Mouse (Mus musculus): ENCODE measurements around the gene Fam208a. TPM values are rescaled to one million over a fixed set of nuclear protein-coding genes. Genes with fewer than 3 reads are reported as not detected.

The Fam208a gene
- polyA plus RNA-seq, 1 experiment from 2014 or later: 17.3 TPM

DNA sequence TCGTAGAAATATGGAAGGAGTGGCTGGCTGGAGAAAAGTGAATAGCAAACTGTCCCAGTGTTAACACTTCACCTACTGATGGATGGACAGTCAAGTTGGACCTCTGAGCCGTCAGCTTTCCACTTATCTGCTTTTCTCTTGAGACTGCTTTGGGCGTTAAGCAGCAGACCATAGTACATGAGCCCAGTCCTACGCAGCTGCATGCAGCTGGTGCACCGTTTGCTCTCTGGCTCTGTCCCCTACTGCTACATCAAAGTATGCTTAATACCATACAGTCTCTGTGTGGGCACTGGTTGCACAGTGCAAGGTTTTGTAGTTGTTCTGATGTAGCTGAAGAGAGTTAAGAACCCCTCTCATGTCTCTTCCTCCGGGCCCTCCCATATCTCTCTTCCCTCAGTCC lies 28.1 kb upstream of the Fam208a start:
- no peak for ATAC-seq (ENCODE audit: low FRiP score, low read depth)
- H3K4me2 ChIP-seq (replicated peaks): no peak overlapping the region
- no peaks in the 10 kb centered on the region for H3K27me3 ChIP-seq
- H3K36me3 ChIP-seq: peaks cover 74% of the 10 kb centered on the region
- no peak overlapping the region for H3K4me3 ChIP-seq
- H3K9ac ChIP-seq: no peak overlapping the region
- H3K4me1 ChIP-seq: no peaks in the 10 kb centered on the region
- no peak overlapping the region for H3K27ac ChIP-seq
- WGBS: 81% methylated on average over 6 of the region's 6 CpGs
- H3K9me3 ChIP-seq: no peaks in the 10 kb centered on the region

DNA sequence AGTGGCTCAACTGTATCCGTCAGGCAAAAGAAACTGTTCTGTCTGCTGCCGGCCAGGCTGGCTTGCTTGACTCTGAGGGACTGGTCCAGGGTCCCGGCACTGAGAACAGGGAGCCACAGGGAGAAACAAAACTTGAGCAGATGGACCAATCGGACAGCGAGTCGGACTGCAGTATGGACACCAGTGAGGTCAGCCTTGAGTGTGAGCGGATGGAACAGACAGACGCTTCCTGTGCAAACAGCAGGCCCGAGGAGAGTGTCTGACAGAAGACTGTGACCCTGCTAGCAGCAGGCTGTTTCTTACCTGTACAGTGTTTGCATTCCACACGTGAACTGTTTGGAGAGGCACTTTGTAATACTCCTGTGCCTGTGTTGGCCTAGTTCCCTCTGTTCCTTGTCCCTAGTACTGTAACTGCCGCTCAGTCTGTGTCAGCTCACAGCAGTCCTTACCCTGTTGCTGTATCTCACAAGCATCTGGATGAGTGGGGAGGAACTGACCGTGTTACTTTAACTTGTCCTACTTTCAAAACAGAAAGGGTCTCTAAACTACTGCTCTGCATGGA lies 26.8 kb upstream of the Fam208a start:
- 85% methylated on average over 12 of the region's 12 CpGs for WGBS
- Histone ChIP-seq H3K27ac (no peak overlapping the region), H3K4me1 (no peaks in the 10 kb centered on the region), H3K4me2 (replicated peaks) (no peak overlapping the region), H3K27me3 (no peaks in the 10 kb centered on the region), H3K36me3 (peaks cover 66% of the 10 kb centered on the region), H3K4me3 (no peak overlapping the region), H3K9ac (no peak overlapping the region), H3K9me3 (no peaks in the 10 kb centered on the region)
- ATAC-seq (ENCODE audit: low FRiP score, low read depth): no peak

DNA sequence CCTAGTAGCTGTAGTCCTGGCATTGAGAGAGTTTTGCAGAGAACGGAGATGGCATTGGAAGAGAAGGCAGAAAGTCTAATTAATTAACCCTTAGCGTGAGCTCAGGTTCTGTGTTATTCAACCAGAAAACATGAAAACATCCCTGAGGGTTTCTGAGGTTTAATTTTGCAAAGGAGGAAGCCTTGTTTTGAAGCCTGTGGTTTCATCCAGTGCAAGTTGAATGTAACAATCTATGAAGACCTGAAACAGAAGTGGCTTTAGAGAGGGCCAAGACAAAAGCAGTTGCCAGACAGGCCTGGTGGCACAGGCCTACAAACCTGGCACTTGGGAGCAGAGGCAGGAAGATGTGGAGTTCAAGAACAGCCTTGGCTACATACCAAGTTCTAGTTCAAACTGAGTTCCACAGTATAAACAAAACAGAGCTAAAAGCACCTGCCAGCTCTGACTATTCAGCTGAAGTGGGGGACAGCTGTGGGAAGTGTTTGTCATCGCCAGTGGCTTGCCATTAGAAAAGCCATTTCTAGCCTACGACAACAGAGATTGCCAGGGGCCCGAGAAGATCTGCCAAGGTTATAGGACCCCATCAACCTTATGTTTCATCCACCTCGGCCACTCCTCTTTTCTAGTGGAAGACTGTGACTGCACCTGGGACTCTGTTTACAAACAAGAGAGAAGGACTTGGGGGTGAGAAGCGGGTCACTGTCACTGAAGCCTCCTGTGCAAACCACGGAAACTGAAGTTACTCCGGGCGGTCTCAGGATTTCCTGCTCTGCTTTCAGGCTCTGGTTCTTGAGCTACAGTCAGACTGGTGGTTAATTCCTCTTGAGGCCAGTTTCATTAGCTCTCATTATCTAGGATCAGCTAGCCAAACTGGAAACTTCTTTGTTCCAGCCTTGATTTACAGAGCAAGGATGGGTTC lies 26.0 kb upstream of the Fam208a start:
- no peaks in the 10 kb centered on the region for H3K9me3 ChIP-seq
- no peak overlapping the region for H3K4me2 ChIP-seq (replicated peaks)
- no peaks in the 10 kb centered on the region for H3K4me1 ChIP-seq
- no peaks in the 10 kb centered on the region for H3K27me3 ChIP-seq
- no peak for ATAC-seq (ENCODE audit: low FRiP score, low read depth)
- H3K36me3 ChIP-seq: peaks cover 59% of the 10 kb centered on the region
- no peak overlapping the region for H3K4me3 ChIP-seq
- WGBS: 80% methylated on average over 10 of the region's 10 CpGs
- H3K9ac ChIP-seq: no peak overlapping the region
- H3K27ac ChIP-seq: no peak overlapping the region

DNA sequence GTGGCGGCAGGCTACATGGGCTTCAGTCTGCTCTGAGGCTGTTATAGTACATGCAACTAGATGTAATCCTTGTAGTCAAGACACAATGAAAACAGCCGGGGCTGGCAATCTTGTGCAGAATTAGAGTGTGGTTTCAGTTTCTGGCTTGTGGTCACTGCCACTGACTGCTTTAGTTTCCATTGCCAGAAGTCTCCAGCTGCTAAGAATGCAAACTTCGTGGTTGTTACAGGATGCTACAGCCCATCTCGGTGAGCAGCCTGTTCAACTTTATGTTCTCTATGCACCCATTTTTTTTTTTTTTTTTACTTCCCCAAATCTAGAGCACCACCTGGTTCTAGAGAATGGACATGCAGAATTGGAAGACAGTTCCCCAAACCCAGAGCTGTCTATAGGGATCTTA lies 23.2 kb upstream of the Fam208a start:
- H3K9ac ChIP-seq: no peak overlapping the region
- no peak for ATAC-seq (ENCODE audit: low FRiP score, low read depth)
- no peak overlapping the region for H3K27ac ChIP-seq
- WGBS: 85% methylated on average over 4 of the region's 4 CpGs
- H3K4me1 ChIP-seq: no peaks in the 10 kb centered on the region
- peaks cover 31% of the 10 kb centered on the region for H3K36me3 ChIP-seq
- no peak overlapping the region for H3K4me3 ChIP-seq
- H3K4me2 ChIP-seq (replicated peaks): no peak overlapping the region
- no peaks in the 10 kb centered on the region for H3K27me3 ChIP-seq
- H3K9me3 ChIP-seq: 0 out of 2 replicates have a peak, but pooled peaks cover 9% of the 10 kb centered on the region

DNA sequence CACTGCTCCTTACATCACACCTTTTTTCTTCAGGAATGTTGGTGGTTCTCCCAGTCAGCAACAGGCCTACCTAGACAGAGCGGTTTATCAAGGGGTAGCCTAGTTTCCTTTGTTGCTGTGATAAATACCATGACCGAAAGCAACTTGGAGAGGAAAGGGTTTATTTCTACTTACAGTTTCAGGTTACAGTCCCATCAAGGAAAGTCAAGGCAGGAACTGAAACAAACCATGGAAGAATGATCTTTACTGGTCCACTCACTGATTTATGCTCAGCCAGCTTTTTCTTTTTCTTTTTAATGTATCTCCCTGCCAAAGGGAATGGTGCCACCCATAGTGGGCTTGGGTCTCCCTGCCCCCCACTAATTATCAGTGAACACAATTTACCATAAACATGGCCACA lies 22.7 kb upstream of the Fam208a start:
- ATAC-seq (ENCODE audit: low FRiP score, low read depth): no peak
- H3K27ac ChIP-seq: no peak overlapping the region
- 95% methylated on average over 2 of the region's 2 CpGs for WGBS
- H3K27me3 ChIP-seq: no peaks in the 10 kb centered on the region
- no peak overlapping the region for H3K4me3 ChIP-seq
- H3K9me3 ChIP-seq: 0 out of 2 replicates have a peak, but pooled peaks cover 9% of the 10 kb centered on the region
- H3K36me3 ChIP-seq: peaks cover 26% of the 10 kb centered on the region
- no peak overlapping the region for H3K4me2 ChIP-seq (replicated peaks)
- H3K9ac ChIP-seq: no peak overlapping the region
- H3K4me1 ChIP-seq: no peaks in the 10 kb centered on the region

DNA sequence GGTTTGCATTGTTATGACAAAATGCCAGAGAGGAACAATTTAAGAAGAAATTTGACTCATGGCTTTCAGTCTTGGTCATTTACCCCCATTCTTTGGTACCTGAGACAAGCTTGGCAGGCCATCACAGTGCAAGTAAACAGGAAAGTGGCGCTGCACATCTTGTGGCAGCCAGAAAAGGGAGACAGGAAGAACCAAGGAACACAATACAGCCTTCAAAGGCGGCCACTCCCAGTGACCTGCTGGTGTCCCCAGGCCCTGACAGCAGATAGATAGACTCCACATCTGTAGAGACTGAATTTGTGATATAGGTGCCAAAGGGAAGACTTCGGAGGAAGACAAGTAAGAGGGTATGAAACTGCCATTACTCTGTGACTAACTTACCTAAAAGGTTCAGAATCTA lies 20.4 kb upstream of the Fam208a start:
- H3K9me3 ChIP-seq: 0 out of 2 replicates have a peak, but pooled peaks cover 9% of the 10 kb centered on the region
- H3K27ac ChIP-seq: no peak overlapping the region
- ATAC-seq (ENCODE audit: low FRiP score, low read depth): no peak
- H3K4me1 ChIP-seq: 0 out of 2 replicates have a peak, but pooled peaks cover 3% of the 10 kb centered on the region
- H3K4me3 ChIP-seq: no peak overlapping the region
- no peak overlapping the region for H3K9ac ChIP-seq
- H3K36me3 ChIP-seq: peaks cover 10% of the 10 kb centered on the region
- H3K27me3 ChIP-seq: no peaks in the 10 kb centered on the region
- H3K4me2 ChIP-seq (replicated peaks): no peak overlapping the region
- WGBS: 92% methylated on average over 3 of the region's 3 CpGs

DNA sequence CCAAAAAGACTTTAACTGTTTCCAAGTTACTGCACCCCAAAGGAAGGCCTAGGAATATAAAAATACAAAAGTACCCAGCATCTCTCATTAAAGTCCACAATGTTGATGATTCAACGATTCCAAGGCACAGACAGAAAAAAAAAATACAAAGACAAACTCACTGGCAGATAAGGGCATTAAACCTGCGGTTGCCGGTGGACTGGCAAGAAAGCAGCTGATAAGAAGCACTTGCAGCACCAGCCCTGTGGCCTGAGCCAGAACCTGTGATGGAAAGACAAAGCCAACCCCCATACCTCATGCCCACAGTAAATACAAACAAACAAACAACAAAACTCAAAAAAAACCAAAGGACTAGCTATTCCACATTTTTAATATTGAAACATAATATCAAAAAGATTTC lies 19.0 kb upstream of the Fam208a start:
- H3K9me3 ChIP-seq: 0 out of 2 replicates have a peak, but pooled peaks cover 9% of the 10 kb centered on the region
- H3K4me2 ChIP-seq (replicated peaks): no peak overlapping the region
- 92% methylated on average over 3 of the region's 3 CpGs for WGBS
- H3K27ac ChIP-seq: no peak overlapping the region
- 0 out of 2 replicates have a peak, but pooled peaks cover 3% of the 10 kb centered on the region for H3K4me1 ChIP-seq
- no peak overlapping the region for H3K9ac ChIP-seq
- no peak for ATAC-seq (ENCODE audit: low FRiP score, low read depth)
- no peaks in the 10 kb centered on the region for H3K36me3 ChIP-seq
- H3K4me3 ChIP-seq: no peak overlapping the region
- no peaks in the 10 kb centered on the region for H3K27me3 ChIP-seq

DNA sequence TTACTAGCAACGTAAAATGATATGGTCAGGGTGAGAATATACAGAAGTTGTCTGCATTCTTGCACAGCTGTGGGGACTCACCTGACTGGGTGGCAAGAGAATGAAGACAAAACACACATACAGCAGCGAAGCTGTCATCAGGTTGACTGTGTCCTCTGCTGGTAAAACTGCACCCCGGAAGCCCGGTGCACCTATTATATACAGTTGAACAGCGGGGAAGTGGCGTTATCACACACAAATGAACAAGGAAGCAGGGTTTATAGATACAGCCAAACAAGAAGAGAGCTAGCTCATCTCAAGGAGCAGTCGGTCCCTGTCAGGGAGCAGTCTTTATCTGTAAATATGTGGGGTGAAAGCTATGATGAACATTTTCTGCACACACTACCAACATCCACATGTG lies 17.1 kb upstream of the Fam208a start:
- no peak overlapping the region for H3K4me3 ChIP-seq
- no peak overlapping the region for H3K9ac ChIP-seq
- 0 out of 2 replicates have a peak, but pooled peaks cover 9% of the 10 kb centered on the region for H3K9me3 ChIP-seq
- no peak overlapping the region for H3K4me2 ChIP-seq (replicated peaks)
- no peak for ATAC-seq (ENCODE audit: low FRiP score, low read depth)
- H3K27ac ChIP-seq: no peak overlapping the region
- H3K27me3 ChIP-seq: no peaks in the 10 kb centered on the region
- H3K36me3 ChIP-seq: no peaks in the 10 kb centered on the region
- 81% methylated on average over 7 of the region's 7 CpGs for WGBS
- 0 out of 2 replicates have a peak, but pooled peaks cover 3% of the 10 kb centered on the region for H3K4me1 ChIP-seq

DNA sequence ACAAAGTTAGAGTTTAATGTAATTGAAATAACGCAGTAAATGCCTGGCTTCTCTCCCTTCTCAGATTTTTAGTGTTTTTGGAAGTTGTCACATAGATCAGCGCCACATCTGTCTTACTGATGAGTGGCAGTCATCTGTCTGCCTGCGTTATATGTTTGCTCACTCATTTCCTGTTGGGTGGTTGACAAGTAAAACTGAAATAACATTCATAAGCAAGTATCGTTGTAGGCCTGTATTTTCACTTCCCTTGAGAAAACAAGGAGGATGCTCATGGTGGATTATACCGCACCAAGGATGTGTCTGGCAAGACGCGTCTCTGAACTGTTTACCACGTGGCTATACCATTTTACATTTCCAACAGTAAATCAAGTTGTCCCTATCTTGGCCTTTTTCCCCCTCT lies 15.9 kb upstream of the Fam208a start:
- Histone ChIP-seq H3K4me1 (0 out of 2 replicates have a peak, but pooled peaks cover 3% of the 10 kb centered on the region), H3K4me2 (replicated peaks) (no peak overlapping the region), H3K27me3 (no peaks in the 10 kb centered on the region), H3K4me3 (no peak overlapping the region), H3K27ac (no peak overlapping the region), H3K9me3 (0 out of 2 replicates have a peak, but pooled peaks cover 9% of the 10 kb centered on the region), H3K36me3 (no peaks in the 10 kb centered on the region), H3K9ac (no peak overlapping the region)
- 79% methylated on average over 8 of the region's 8 CpGs for WGBS
- no peak for ATAC-seq (ENCODE audit: low FRiP score, low read depth)

DNA sequence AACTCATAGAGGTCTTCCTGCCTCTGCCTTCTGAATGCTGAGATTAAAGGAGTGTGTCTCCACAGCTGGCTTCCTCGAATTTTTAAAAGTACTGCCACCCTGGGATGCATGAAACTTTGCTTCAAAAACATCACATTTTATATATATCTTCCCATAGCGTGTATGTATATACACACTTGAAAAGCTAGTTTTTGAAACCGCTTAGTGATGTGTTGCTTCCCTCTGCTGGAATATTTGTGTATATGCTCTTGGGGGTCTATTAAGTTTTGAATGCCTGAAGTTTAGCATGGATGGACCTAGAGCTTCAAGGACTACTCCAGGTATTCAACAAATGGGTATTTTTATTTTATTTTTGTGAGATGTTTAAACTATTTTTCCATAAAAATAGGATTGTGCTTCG lies 14.7 kb upstream of the Fam208a start:
- no peak overlapping the region for H3K4me2 ChIP-seq (replicated peaks)
- H3K9me3 ChIP-seq: 0 out of 2 replicates have a peak, but pooled peaks cover 9% of the 10 kb centered on the region
- no peak overlapping the region for H3K27ac ChIP-seq
- no peak for ATAC-seq (ENCODE audit: low FRiP score, low read depth)
- no peak overlapping the region for H3K4me3 ChIP-seq
- H3K4me1 ChIP-seq: 0 out of 2 replicates have a peak, but pooled peaks cover 3% of the 10 kb centered on the region
- no peaks in the 10 kb centered on the region for H3K36me3 ChIP-seq
- no peak overlapping the region for H3K9ac ChIP-seq
- 32% methylated on average over 4 of the region's 4 CpGs for WGBS
- H3K27me3 ChIP-seq: no peaks in the 10 kb centered on the region

DNA sequence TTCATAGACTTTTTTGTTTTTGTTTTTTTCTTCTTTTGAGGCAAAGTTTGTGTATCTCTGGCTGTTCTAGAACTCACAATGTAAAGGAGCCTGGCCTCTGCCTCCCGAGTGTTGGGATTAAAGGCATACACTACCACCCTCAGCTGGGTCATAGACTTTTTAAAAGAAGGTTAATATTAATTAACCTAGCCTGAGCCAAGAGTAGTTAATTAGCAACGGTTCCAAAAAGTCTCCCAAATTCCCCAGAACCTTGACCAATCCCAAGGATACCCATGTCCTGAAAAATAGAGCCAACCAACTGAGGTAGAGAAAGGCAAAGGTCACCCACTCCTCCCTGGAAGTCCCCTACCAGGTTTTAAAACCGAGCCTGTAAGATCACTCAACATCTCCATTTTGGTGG lies 7.8 kb upstream of the Fam208a start:
- 77% methylated on average over 3 of the region's 3 CpGs for WGBS
- H3K27ac ChIP-seq: no peak overlapping the region
- no peaks in the 10 kb centered on the region for H3K27me3 ChIP-seq
- no peak overlapping the region for H3K4me3 ChIP-seq
- no peak overlapping the region for H3K4me2 ChIP-seq (replicated peaks)
- H3K4me1 ChIP-seq: no peaks in the 10 kb centered on the region
- no peak overlapping the region for H3K9ac ChIP-seq
- no peak for ATAC-seq (ENCODE audit: low FRiP score, low read depth)
- peaks cover 6% of the 10 kb centered on the region; the same call in 1 of the 2 replicates for H3K9me3 ChIP-seq
- no peaks in the 10 kb centered on the region for H3K36me3 ChIP-seq

DNA sequence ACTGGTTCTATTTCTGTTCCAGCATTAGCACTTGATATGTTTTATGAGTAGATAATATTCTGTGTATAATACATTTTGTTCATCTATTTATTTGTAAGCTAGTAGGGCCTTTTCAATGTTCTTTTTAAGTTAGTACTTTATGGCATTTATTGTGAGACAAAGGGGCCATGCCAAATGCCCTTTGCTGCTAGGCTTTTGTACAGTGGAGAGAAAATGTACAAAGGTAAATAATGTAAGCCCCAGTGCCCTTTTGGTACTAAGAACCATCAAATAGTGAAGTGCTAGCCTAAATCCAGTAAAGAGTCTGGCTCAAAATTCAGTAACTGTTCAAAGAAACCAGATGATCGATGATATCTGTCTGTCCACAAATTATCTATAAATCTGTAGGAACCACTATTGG lies 6.3 kb upstream of the Fam208a start:
- Histone ChIP-seq H3K4me3 (no peak overlapping the region), H3K27ac (no peak overlapping the region), H3K4me2 (replicated peaks) (no peak overlapping the region), H3K9ac (no peak overlapping the region), H3K27me3 (no peaks in the 10 kb centered on the region), H3K36me3 (no peaks in the 10 kb centered on the region; the same call in 1 of the 2 replicates), H3K4me1 (no peaks in the 10 kb centered on the region), H3K9me3 (peaks cover 7% of the 10 kb centered on the region)
- 95% methylated on average over 1 of the region's 1 CpGs for WGBS
- no peak for ATAC-seq (ENCODE audit: low FRiP score, low read depth)

Data from limb, embryonic 13.5 days (tissue).